Comparison of ENCODE assay signal across 11 mouse cellular contexts in the genomic region with DNA sequence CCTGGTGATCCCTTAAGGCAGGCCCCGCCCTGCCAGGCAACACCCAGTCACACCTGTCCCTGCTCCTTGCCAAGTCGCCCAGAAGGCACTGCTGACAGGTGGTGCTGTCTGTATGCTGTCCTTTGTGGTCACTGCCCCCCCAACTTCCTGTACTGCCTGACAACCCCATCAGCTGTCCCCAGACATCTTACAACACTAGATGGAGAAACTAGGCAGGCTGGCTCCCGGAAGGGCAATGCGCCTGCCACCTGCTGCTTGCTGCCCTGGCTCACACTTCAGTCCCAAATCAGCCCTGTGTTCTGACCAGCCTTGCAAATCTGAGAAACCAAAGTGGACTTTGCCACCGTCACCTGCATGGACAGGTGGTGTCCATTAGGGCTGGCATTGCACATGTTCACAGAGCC. TPM values are rescaled to one million over a fixed set of nuclear protein-coding genes. Genes with fewer than 3 reads are reported as not detected.
DNase-seq lines count a peak whose midpoint lies in the region; ATAC-seq and TF ChIP-seq lines count a peak whose summit lies in the region.
"Had no signal": no experiment of that assay in that cellular context is flagged by ENCODE, and none has a peak within 500 bp of the region (broad histone marks: within the 10 kb centered on the region; RNA-seq: fewer than 3 reads in every experiment).

No protein-coding gene starts in this region.

- H3K4me2 ChIP-seq in liver, embryonic 11.5 days: no peak overlapping the region
- H3K4me2 ChIP-seq in intestine, postnatal 0 days (replicated peaks; ENCODE audit: low read depth): peak overlapping the region; percentile 35

- no peaks in the 10 kb centered on the region for H3K27me3 ChIP-seq in liver, adult 2 months (ENCODE audit: control insufficient read depth, insufficient read depth, low read length)
- H3K27me3 ChIP-seq in liver, embryonic 11.5 days (replicated peaks; ENCODE audit: control insufficient read depth, insufficient read depth, low read length): no peaks in the 10 kb centered on the region
- no peaks in the 10 kb centered on the region for H3K27me3 ChIP-seq in intestine, postnatal 0 days (replicated peaks; ENCODE audit: control insufficient read depth, insufficient read depth, low read length)
- H3K27me3 ChIP-seq in forebrain, embryonic 10.5 days (ENCODE audit: poor library complexity, severe bottlenecking): peaks cover 3% of the 10 kb centered on the region

- H3K79me2 ChIP-seq in liver, adult 2 months (ENCODE audit: control insufficient read depth, insufficient read depth, low read length): peaks cover 4% of the 10 kb centered on the region; the same call in 1 of the 2 replicates

- H3K4me1 ChIP-seq in liver, adult 2 months (ENCODE audit: control insufficient read depth, insufficient read depth, low read length): peaks cover 21% of the 10 kb centered on the region
- H3K4me1 ChIP-seq in liver, embryonic 11.5 days (replicated peaks; ENCODE audit: control insufficient read depth, insufficient read depth, low read length): peaks cover 27% of the 10 kb centered on the region
- H3K4me1 ChIP-seq in intestine, postnatal 0 days (replicated peaks; ENCODE audit: control insufficient read depth, insufficient read depth, low read length): peaks cover 6% of the 10 kb centered on the region; the same call in 1 of the 2 replicates
- H3K4me1 ChIP-seq in forebrain, embryonic 10.5 days: peaks cover 28% of the 10 kb centered on the region

- H3K36me3 ChIP-seq in liver, adult 2 months (ENCODE audit: control insufficient read depth, insufficient read depth, low read length): no peaks in the 10 kb centered on the region
- H3K36me3 ChIP-seq in liver, embryonic 11.5 days (ENCODE audit: control insufficient read depth, insufficient read depth, low read length): peaks cover 11% of the 10 kb centered on the region; the same call in 1 of the 2 replicates
- H3K36me3 ChIP-seq in intestine, postnatal 0 days (ENCODE audit: control insufficient read depth, insufficient read depth): peaks cover 14% of the 10 kb centered on the region
- H3K36me3 ChIP-seq in forebrain, embryonic 10.5 days (replicated peaks): peaks cover 74% of the 10 kb centered on the region

- DNase-seq in liver, adult 2 months (ENCODE audit: extremely low read depth, low read depth, low spot score): peak; percentile 93
- DNase-seq in liver, embryonic 11.5 days (ENCODE audit: low spot score): no peak
- peak; percentile 67 to 74 for DNase-seq in cerebellum, postnatal 10 days
- peak; percentile 70 for DNase-seq in thymus, postnatal 14 days
- no peak for DNase-seq in right cerebral cortex, postnatal 10 days (ENCODE audit: low spot score in 2 of 2)
- DNase-seq in adrenal gland, postnatal 14 days: no peak
- DNase-seq in forebrain, embryonic 10.5 days (ENCODE audit: extremely low spot score, low spot score): no peak
- DNase-seq: heart, adult 11 months; spleen, adult 18-20 months had no signal

- no peak overlapping the region for H3K9ac ChIP-seq in liver, adult 2 months (ENCODE audit: low read depth, low read length)
- H3K9ac ChIP-seq in liver, embryonic 11.5 days (ENCODE audit: low read depth, low read length): no peak overlapping the region
- no peak overlapping the region for H3K9ac ChIP-seq in intestine, postnatal 0 days (ENCODE audit: low read depth, low read length)

- peak overlapping the region; percentile 62 for H3K27ac ChIP-seq in liver, adult 2 months (replicated peaks; ENCODE audit: insufficient read depth, low read depth, low read length)
- no peak overlapping the region for H3K27ac ChIP-seq in liver, embryonic 11.5 days (ENCODE audit: low read depth, low read length)
- H3K27ac ChIP-seq in intestine, postnatal 0 days (ENCODE audit: low read depth, low read length): peak overlapping the region; percentile 78
- no peak overlapping the region for H3K27ac ChIP-seq in forebrain, embryonic 10.5 days

- no peak for TF ChIP-seq POLR2A in liver, adult 2 months (IDR thresholded peaks at IDR 0.05; ENCODE audit: extremely low read depth, insufficient read depth, low read length)

- no peak overlapping the region for H3K4me3 ChIP-seq in liver, adult 2 months (ENCODE audit: insufficient read depth, low read depth, low read length)
- H3K4me3 ChIP-seq in liver, embryonic 11.5 days (ENCODE audit: low read depth, low read length): no peak overlapping the region
- H3K4me3 ChIP-seq in intestine, postnatal 0 days (ENCODE audit: low read depth, low read length): no peak overlapping the region
- no peak overlapping the region for H3K4me3 ChIP-seq in forebrain, embryonic 10.5 days

- H3K9me3 ChIP-seq in liver, embryonic 11.5 days (ENCODE audit: control insufficient read depth, low read length): no peaks in the 10 kb centered on the region
- no peaks in the 10 kb centered on the region for H3K9me3 ChIP-seq in intestine, postnatal 0 days (ENCODE audit: control insufficient read depth)
- H3K9me3 ChIP-seq in forebrain, embryonic 10.5 days: no peaks in the 10 kb centered on the region

- no peak for ATAC-seq in liver, embryonic 11.5 days (replicated peaks; ENCODE audit: low FRiP score)
- ATAC-seq in intestine, postnatal 0 days: peak; percentile 86
- ATAC-seq: inflammation-experienced regulatory T-cells, adult 6 months had no signal

- 40% methylated on average over 5 of the region's 5 CpGs for WGBS in liver, adult 2 months
- 84% methylated on average over 5 of the region's 5 CpGs for WGBS in liver, embryonic 11.5 days
- WGBS in intestine, postnatal 0 days: 37% methylated on average over 5 of the region's 5 CpGs
- 93% methylated on average over 5 of the region's 5 CpGs for WGBS in forebrain, embryonic 10.5 days

- peak; percentile 35; the same call in 1 of the 2 replicates for TF ChIP-seq CTCF in liver, adult 2 months (IDR thresholded peaks at IDR 0.05; ENCODE audit: low read depth, low read length)
- peak; percentile 47 for TF ChIP-seq CTCF in intestine, postnatal 0 days (IDR thresholded peaks at IDR 0.05; ENCODE audit: low read depth)

RNA-seq across cellular contexts. Expression of gene Lmnb2, which starts 3.8 kb away (rescaled TPM):
- 3.2 and 3.3 TPM in 2 replicates for total RNA-seq in liver, adult 2 months (2014; rRNA removed)
- polyA plus RNA-seq in liver, adult 2 months (2012; rRNA removed): 5.5 and 6.6 TPM in 2 replicates
- 16.2 and 18.2 TPM in 2 replicates for polyA plus RNA-seq in liver, embryonic 11.5 days (2014; fragmentation: Nextera tagmentation; extraction: Ambion mirVana)
- 12.5 and 12.9 TPM in 2 replicates for polyA plus RNA-seq in intestine, postnatal 0 days (2015; fragmentation: Nextera tagmentation; extraction: Ambion mirVana)
- 14.9 and 15.8 TPM in 2 replicates for total RNA-seq in adrenal gland, postnatal 14 days (2021)
- 85.6 and 89.5 TPM in 2 replicates for polyA plus RNA-seq in forebrain, embryonic 10.5 days (2016; fragmentation: Nextera tagmentation; extraction: Ambion mirVana)

RNA-seq across cellular contexts. Expression of gene Timm13, which starts 13.5 kb away (rescaled TPM):
- total RNA-seq in liver, adult 2 months (2014; rRNA removed): 79.9 and 87.7 TPM in 2 replicates
- 369 and 388 TPM in 2 replicates for polyA plus RNA-seq in liver, adult 2 months (2012; rRNA removed)
- 396 and 445 TPM in 2 replicates for polyA plus RNA-seq in liver, embryonic 11.5 days (2014; fragmentation: Nextera tagmentation; extraction: Ambion mirVana)
- polyA plus RNA-seq in intestine, postnatal 0 days (2015; fragmentation: Nextera tagmentation; extraction: Ambion mirVana): 358 and 367 TPM in 2 replicates
- total RNA-seq in adrenal gland, postnatal 14 days (2021): 252 and 257 TPM in 2 replicates
- 395 and 401 TPM in 2 replicates for polyA plus RNA-seq in forebrain, embryonic 10.5 days (2016; fragmentation: Nextera tagmentation; extraction: Ambion mirVana)

RNA-seq across cellular contexts. Expression of gene Gadd45b, which starts 15.6 kb away (rescaled TPM):
- 2.1 and 8.3 TPM in 2 replicates for total RNA-seq in liver, adult 2 months (2014; rRNA removed)
- 1.4 and 1.8 TPM in 2 replicates for polyA plus RNA-seq in liver, adult 2 months (2012; rRNA removed)
- 4.0 and 5.0 TPM in 2 replicates for polyA plus RNA-seq in liver, embryonic 11.5 days (2014; fragmentation: Nextera tagmentation; extraction: Ambion mirVana)
- polyA plus RNA-seq in intestine, postnatal 0 days (2015; fragmentation: Nextera tagmentation; extraction: Ambion mirVana): 19.9 and 20.1 TPM in 2 replicates
- total RNA-seq in adrenal gland, postnatal 14 days (2021): 29.8 and 91.3 TPM in 2 replicates
- 5.9 and 6.3 TPM in 2 replicates for polyA plus RNA-seq in forebrain, embryonic 10.5 days (2016; fragmentation: Nextera tagmentation; extraction: Ambion mirVana)

RNA-seq across cellular contexts. Expression of gene Tmprss9, which starts 42.6 kb away (rescaled TPM):
- total RNA-seq in liver, adult 2 months (2014; rRNA removed): under 0.01 and 0.09 TPM in 2 replicates
- polyA plus RNA-seq in liver, adult 2 months (2012; rRNA removed): 0.04 and 0.05 TPM in 2 replicates
- polyA plus RNA-seq in liver, embryonic 11.5 days (2014; fragmentation: Nextera tagmentation; extraction: Ambion mirVana): not detected in 2 replicates
- not detected in 2 replicates for polyA plus RNA-seq in intestine, postnatal 0 days (2015; fragmentation: Nextera tagmentation; extraction: Ambion mirVana)
- 0.11 TPM in 1 of 2 replicates, not detected in the other for total RNA-seq in adrenal gland, postnatal 14 days (2021)
- polyA plus RNA-seq in forebrain, embryonic 10.5 days (2016; fragmentation: Nextera tagmentation; extraction: Ambion mirVana): 0.05 TPM in 1 of 2 replicates, not detected in the other
- polyA plus RNA-seq: inflammation-experienced regulatory T-cells, adult 6 months had no signal

RNA-seq across cellular contexts. Expression of gene Sppl2b, which starts 59.2 kb away (rescaled TPM):
- 6.5 and 10.4 TPM in 2 replicates for total RNA-seq in liver, adult 2 months (2014; rRNA removed)
- 40.1 and 40.5 TPM in 2 replicates for polyA plus RNA-seq in liver, adult 2 months (2012; rRNA removed)
- polyA plus RNA-seq in liver, embryonic 11.5 days (2014; fragmentation: Nextera tagmentation; extraction: Ambion mirVana): 58.5 and 63.8 TPM in 2 replicates
- 12.9 and 13.4 TPM in 2 replicates for polyA plus RNA-seq in intestine, postnatal 0 days (2015; fragmentation: Nextera tagmentation; extraction: Ambion mirVana)
- total RNA-seq in adrenal gland, postnatal 14 days (2021): 30.5 and 33.0 TPM in 2 replicates
- polyA plus RNA-seq in forebrain, embryonic 10.5 days (2016; fragmentation: Nextera tagmentation; extraction: Ambion mirVana): 43.9 and 44.9 TPM in 2 replicates

Comparison
In these comparisons a context has a peak if more than half of its experiments do, and no peak if none do; other contexts are left out.
1. DNase-seq: peak in liver, adult 2 months (single experiment), cerebellum, postnatal 10 days (2 of 2) and thymus, postnatal 14 days (single experiment); none in liver, embryonic 11.5 days (single experiment), right cerebral cortex, postnatal 10 days (0 of 2), adrenal gland, postnatal 14 days (single experiment) and forebrain, embryonic 10.5 days (single experiment).
2. H3K27ac ChIP-seq: peak in liver, adult 2 months (single experiment) and intestine, postnatal 0 days (single experiment); none in liver, embryonic 11.5 days (single experiment) and forebrain, embryonic 10.5 days (single experiment).